Mouse (Mus musculus) liver, postnatal 0 days (tissue): Measurements from ENCODE around the gene Kalrn.

Experiments used
- CTCF ChIP-seq: sonication (generic); IDR thresholded peaks from 2 replicates; pipeline ENCODE4 v1.5.1; 2016; ENCODE audit warnings: antibody characterized with exemption, low read depth
- EP300 ChIP-seq: IDR thresholded peaks from 2 replicates; pipeline ENCODE4 v1.6.1; 2016; ENCODE audit warnings: antibody characterized with exemption, low read depth, mild to moderate bottlenecking

DNA sequence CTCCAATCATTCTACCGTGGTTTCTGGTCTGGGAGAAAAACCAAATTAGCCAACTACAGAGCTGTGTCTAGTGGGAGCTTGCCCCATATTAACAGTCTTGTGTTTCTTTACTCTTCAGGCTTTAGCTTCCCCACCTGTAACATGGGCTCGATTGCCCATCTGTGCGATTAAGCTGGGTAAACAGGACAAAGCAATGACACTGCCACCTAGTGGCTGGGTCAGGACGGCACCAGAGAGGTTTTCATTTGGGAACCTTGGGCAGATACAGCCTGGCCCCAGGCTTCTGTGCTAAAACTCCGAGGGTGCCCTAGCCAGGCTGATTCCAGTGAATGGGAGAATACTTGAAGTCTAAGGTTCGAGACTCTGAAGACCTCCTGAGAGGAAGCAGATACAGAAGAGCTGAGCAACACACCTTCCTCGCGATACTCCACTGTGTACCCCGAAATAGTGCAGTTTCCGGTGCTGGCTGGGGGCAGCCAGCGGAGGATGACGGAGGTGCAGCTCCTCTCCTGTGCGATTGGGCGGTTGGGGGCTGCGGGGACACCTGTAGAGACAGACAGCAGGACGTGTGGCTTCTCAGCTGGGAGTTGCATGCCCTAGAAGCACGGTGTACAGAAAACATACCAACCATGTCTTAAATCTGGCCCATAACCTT is 584.8 kb downstream of the Kalrn start:
- TF ChIP-seq EP300 (no peak), CTCF (peak; percentile 93)
